Mouse (Mus musculus) erythroblast, embryonic 14.5 days (primary cell): ENCODE measurements around the gene Atf4.

Experiments used
- GATA1 ChIP-seq: IDR thresholded peaks from 2 replicates; pipeline ENCODE4 v1.6.1; 2012; ENCODE audit warnings: low read length, inconsistent platforms, mixed read lengths
- TAL1 ChIP-seq: IDR thresholded peaks from 3 replicates; pipeline ENCODE4 v1.6.1; 2012; ENCODE audit warnings: low read length, inconsistent platforms, mixed read lengths

DNA sequence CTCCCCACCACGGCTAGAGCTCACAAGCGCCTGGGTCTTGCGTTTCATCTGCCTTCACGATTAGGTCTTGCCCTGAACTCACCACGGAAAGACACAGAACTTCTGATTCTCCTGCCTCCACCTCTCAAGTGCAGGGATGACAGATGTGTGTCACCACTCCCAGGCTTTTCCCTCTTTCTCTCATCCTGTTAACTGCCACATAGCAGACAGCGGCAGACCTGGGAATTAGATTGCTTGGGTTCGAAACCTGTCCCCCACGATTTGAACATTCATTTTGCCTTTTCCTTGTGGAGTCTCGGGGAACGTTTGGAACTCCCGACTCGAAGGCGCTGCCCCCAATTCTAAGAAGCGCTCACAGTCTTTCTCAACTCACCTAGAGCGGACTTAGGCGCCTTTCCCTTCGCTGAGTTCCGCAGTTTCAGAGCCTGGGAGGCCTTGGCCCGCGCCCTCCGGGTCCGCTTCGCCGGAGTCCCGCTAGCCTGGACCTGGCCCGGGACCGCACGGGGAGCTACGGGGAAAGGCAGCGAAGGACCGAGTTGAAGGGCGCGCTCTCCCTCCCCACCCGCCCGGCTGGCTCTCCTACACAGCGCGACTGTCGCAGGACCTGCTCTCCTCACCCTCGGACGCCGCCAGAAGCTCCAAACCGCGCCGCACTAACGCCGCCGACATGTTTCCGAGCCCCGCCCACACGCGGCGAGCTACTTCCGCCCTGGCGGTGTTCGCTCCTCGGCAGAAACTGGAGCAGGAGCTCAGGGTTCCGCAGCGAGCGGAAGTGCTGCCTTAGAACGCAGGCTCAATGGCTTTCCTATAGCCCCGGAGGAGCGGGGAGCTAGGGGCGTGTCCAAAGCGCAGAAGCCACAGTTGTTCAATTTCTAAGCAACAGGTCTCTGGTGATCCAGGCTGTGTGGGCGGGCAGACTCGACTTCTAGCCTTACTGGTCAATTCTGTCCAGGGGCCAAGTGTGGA is 8.9 kb downstream of the Atf4 start, which contains the start of gene Rps19bp1:
- no peak for TF ChIP-seq GATA1
- no peak for TF ChIP-seq TAL1
